Mouse (Mus musculus) CD4-positive, CD25-positive, alpha-beta regulatory T cell (primary cell): Measurements from ENCODE around the gene Snx10. TPM values are rescaled to one million over a fixed set of nuclear protein-coding genes. Genes with fewer than 3 reads are reported as not detected.

Experiments
- polyA plus RNA-seq: library from polyadenylated mRNA; unstranded; fragments of 100-300 nt; shearing (Covaris generic); gene quantifications from one replicate; pipeline ENCODE4 v1.2.1, GENCODE M21; 2017

Snx10 gene
- 12.7 TPM for polyA plus RNA-seq

GRCm38 (mm10) chr6:51523807-51524320 is at the start of gene Snx10:
Snx10 (plus strand) TSS chr6:51523901.

Other genes with a start within 250 kb of the Snx10 start
- gene Nfe2l3, start 91.2 kb upstream of the Snx10 start, polyA plus RNA-seq, result 0.14 TPM
- gene Hnrnpa2b1, start 54.0 kb upstream of the Snx10 start, polyA plus RNA-seq, result 1,451 TPM
- 115 TPM for gene Cbx3, start 53.5 kb upstream of the Snx10 start, polyA plus RNA-seq